Mouse (Mus musculus) MEL-GATA-1-ER (cell line): ENCODE data around the gene Dynlrb1.

ENCODE experiments used
- DNase-seq: peaks from one replicate; pipeline ENCODE4 v3.0.0-alpha.2; 2012; ENCODE audit warnings: low read depth; ENCODE audit errors: extremely low read depth

Dynlrb1 gene

GRCm38 (mm10) chr2:155236362-155236992 lies at the start of gene Dynlrb1:
Dynlrb1 (plus strand) TSS chr2:155236533.
- peak; percentile 90 for DNase-seq

- DNase-seq, result peak; percentile 15
These were observed 28.9 kb upstream of the Dynlrb1 start for GRCm38 (mm10) chr2:155207419-155207818.

GRCm38 (mm10) chr2:155223145-155223544 lies 13.2 kb upstream of the Dynlrb1 start:
- DNase-seq, result no peak

- no peak for DNase-seq
These were observed 11.6 kb upstream of the Dynlrb1 start for GRCm38 (mm10) chr2:155224721-155225120.

- peak; percentile 10 for DNase-seq
These were observed 479 bp upstream of the Dynlrb1 start for GRCm38 (mm10) chr2:155235746-155236361.

GRCm38 (mm10) chr2:155237276-155237675 lies 943 bp downstream of the Dynlrb1 start:
- no peak for DNase-seq

GRCm38 (mm10) chr2:155240915-155241314 lies 4.6 kb downstream of the Dynlrb1 start:
- peak; percentile 15 for DNase-seq

- DNase-seq, result no peak
These were observed 6.0 kb downstream of the Dynlrb1 start for GRCm38 (mm10) chr2:155242296-155242855.

- DNase-seq, result no peak
These were observed 9.9 kb downstream of the Dynlrb1 start for GRCm38 (mm10) chr2:155246231-155246630.

- no peak for DNase-seq
These were observed 11.9 kb downstream of the Dynlrb1 start for GRCm38 (mm10) chr2:155248206-155248605.

GRCm38 (mm10) chr2:155248718-155249117 lies 12.4 kb downstream of the Dynlrb1 start:
- DNase-seq, result no peak

- DNase-seq, result no peak
These were observed 13.3 kb downstream of the Dynlrb1 start for GRCm38 (mm10) chr2:155249588-155249987.

- DNase-seq, result no peak
These were observed 29.2 kb downstream of the Dynlrb1 start for GRCm38 (mm10) chr2:155265526-155265925.

GRCm38 (mm10) chr2:155266896-155267295 lies 30.6 kb downstream of the Dynlrb1 start:
- no peak for DNase-seq

- DNase-seq, result peak; percentile 18
These were observed 35.6 kb downstream of the Dynlrb1 start for GRCm38 (mm10) chr2:155271957-155272356.

- DNase-seq, result no peak
These were observed 36.2 kb downstream of the Dynlrb1 start for GRCm38 (mm10) chr2:155272396-155273170.

GRCm38 (mm10) chr2:155273603-155274002 lies 37.3 kb downstream of the Dynlrb1 start:
- no peak for DNase-seq

GRCm38 (mm10) chr2:155276195-155276594 lies 39.9 kb downstream of the Dynlrb1 start, which contains the start of gene Map1lc3a:
Map1lc3a (plus strand) TSS chr2:155276297.
- DNase-seq, result peak; percentile 64

GRCm38 (mm10) chr2:155276621-155277175 lies 40.4 kb downstream of the Dynlrb1 start:
- peak; percentile 7 for DNase-seq

- DNase-seq, result no peak
These were observed 41.4 kb downstream of the Dynlrb1 start for GRCm38 (mm10) chr2:155277721-155278120.

GRCm38 (mm10) chr2:155278361-155278760 lies 42.0 kb downstream of the Dynlrb1 start:
- DNase-seq, result no peak

GRCm38 (mm10) chr2:155279163-155279562 lies 42.8 kb downstream of the Dynlrb1 start:
- DNase-seq, result no peak
